Mouse (Mus musculus) kidney, adult 18-20 months (tissue): ENCODE data around the gene Nsun7.
"Not testable (repeated sequence)": the region's sequence is repeated elsewhere in the genome, so short reads cannot be mapped to it uniquely, and the experiment has no call there.

Experiments
- DNase-seq: peaks from one replicate; pipeline ENCODE4 v3.0.0; 2021

The Nsun7 gene

GRCm38 (mm10) chr5:66259756-66260448, at the start of gene Nsun7:
TSS of gene Nsun7 (plus strand) at chr5:66259897.
- peak; percentile 86 for DNase-seq

GRCm38 (mm10) chr5:66214395-66214935, 45.2 kb upstream of the Nsun7 start:
- no peak for DNase-seq

GRCm38 (mm10) chr5:66215569-66216277, 44.0 kb upstream of the Nsun7 start:
- no peak for DNase-seq

- no peak for DNase-seq
Observed at GRCm38 (mm10) chr5:66219692-66220091, 40.0 kb upstream of the Nsun7 start.

GRCm38 (mm10) chr5:66220620-66221019, 39.1 kb upstream of the Nsun7 start:
- DNase-seq: no peak

GRCm38 (mm10) chr5:66222916-66223315, 36.8 kb upstream of the Nsun7 start:
- no peak for DNase-seq

- DNase-seq: no peak
Observed at GRCm38 (mm10) chr5:66226526-66226925, 33.2 kb upstream of the Nsun7 start.

- DNase-seq: no peak
Observed at GRCm38 (mm10) chr5:66231660-66232269, 27.9 kb upstream of the Nsun7 start.

- DNase-seq: no peak
Observed at GRCm38 (mm10) chr5:66232456-66232855, 27.2 kb upstream of the Nsun7 start.

GRCm38 (mm10) chr5:66241894-66242293, 17.8 kb upstream of the Nsun7 start:
- peak; percentile 23 for DNase-seq

GRCm38 (mm10) chr5:66243467-66243866, 16.2 kb upstream of the Nsun7 start:
- DNase-seq: no peak

GRCm38 (mm10) chr5:66244043-66244660, 15.5 kb upstream of the Nsun7 start:
- no peak for DNase-seq

GRCm38 (mm10) chr5:66245958-66246497, 13.7 kb upstream of the Nsun7 start:
- peak; percentile 9 for DNase-seq

- DNase-seq: no peak
Observed at GRCm38 (mm10) chr5:66253219-66253618, 6.5 kb upstream of the Nsun7 start.

- no peak for DNase-seq
Observed at GRCm38 (mm10) chr5:66255044-66255443, 4.7 kb upstream of the Nsun7 start.

GRCm38 (mm10) chr5:66259000-66259399, 697 bp upstream of the Nsun7 start:
- no peak for DNase-seq

GRCm38 (mm10) chr5:66259431-66259755, 304 bp upstream of the Nsun7 start:
- DNase-seq: not testable (repeated sequence)

- DNase-seq: no peak
Observed at GRCm38 (mm10) chr5:66262475-66262874, 2.8 kb downstream of the Nsun7 start.

GRCm38 (mm10) chr5:66263398-66263797, 3.7 kb downstream of the Nsun7 start:
- peak; percentile 48 for DNase-seq

GRCm38 (mm10) chr5:66269616-66270015, 9.9 kb downstream of the Nsun7 start:
- no peak for DNase-seq

GRCm38 (mm10) chr5:66271141-66271540, 11.4 kb downstream of the Nsun7 start:
- no peak for DNase-seq

GRCm38 (mm10) chr5:66274417-66274816, 14.7 kb downstream of the Nsun7 start:
- no peak for DNase-seq

GRCm38 (mm10) chr5:66279650-66280049, 20.0 kb downstream of the Nsun7 start:
- no peak for DNase-seq
